In genomic region chr10:50592355-50593293, GRCm38 (mm10) we compare ENCODE assay signal across 8 mouse cellular contexts. TPM values are rescaled to one million over a fixed set of nuclear protein-coding genes. Genes with fewer than 3 reads are reported as not detected.
DNase-seq lines count a peak whose midpoint lies in the region; ATAC-seq and TF ChIP-seq lines count a peak whose summit lies in the region.

TSS of gene Ascc3 (plus strand) at chr10:50592669.

- no peaks in the 10 kb centered on the region for H3K4me1 ChIP-seq in hindbrain, postnatal 0 days (ENCODE audit: insufficient read depth, low read length)

- peak within 1 kb of the TSS; percentile 83 for H3K4me3 ChIP-seq in gastrocnemius, adult 2 months
- peak within 1 kb of the TSS; percentile 95 for H3K4me3 ChIP-seq in hindbrain, postnatal 0 days (ENCODE audit: low read length)
- peak within 1 kb of the TSS; percentile 90 for H3K4me3 ChIP-seq in left cerebral cortex, adult 2 months

- peak; percentile 100 for ATAC-seq in hindbrain, postnatal 0 days
- ATAC-seq in megakaryocyte, adult 5-6 weeks (ENCODE audit: poor library complexity, severe bottlenecking): peak; percentile 92

- H3K27ac ChIP-seq in gastrocnemius, adult 2 months: peak within 1 kb of the TSS; percentile 99
- peak within 1 kb of the TSS; percentile 83 for H3K27ac ChIP-seq in hindbrain, postnatal 0 days
- peak within 1 kb of the TSS; percentile 98 for H3K27ac ChIP-seq in left cerebral cortex, adult 2 months

- TF ChIP-seq CTCF in gastrocnemius, adult 2 months (IDR thresholded peaks at IDR 0.05): no peak
- no peak for TF ChIP-seq CTCF in hindbrain, postnatal 0 days (IDR thresholded peaks at IDR 0.05; ENCODE audit: low read depth)
- no peak for TF ChIP-seq CTCF in left cerebral cortex, adult 2 months (IDR thresholded peaks at IDR 0.05)

- DNase-seq in WW6 (ENCODE audit: low read depth, low spot score): peak; percentile 61
- peak; percentile 74 to 93 for DNase-seq in cerebellum, postnatal 4 days (ENCODE audit: low spot score in 2 of 2)
- DNase-seq in gastrocnemius, adult 2 months: peak; percentile 95
- DNase-seq in hindbrain, postnatal 0 days (ENCODE audit: low spot score): peak; percentile 95
- DNase-seq in left cerebral cortex, adult 2 months (ENCODE audit: extremely low spot score in 1 of 2, low spot score in 2 of 2): peak; percentile 92 to 93
- peak; percentile 89 to 90 for DNase-seq in right cerebral cortex, adult 2 months (ENCODE audit: low spot score in 2 of 2)
- peak; percentile 91 for DNase-seq in urinary bladder, postnatal 14 days (ENCODE audit: low spot score)

- H3K36me3 ChIP-seq in hindbrain, postnatal 0 days (ENCODE audit: insufficient read depth, low read length): no peaks in the 10 kb centered on the region

- H3K4me2 ChIP-seq in hindbrain, postnatal 0 days (ENCODE audit: low read depth, low read length): peak within 1 kb of the TSS; percentile 63

- no peaks in the 10 kb centered on the region for H3K9me3 ChIP-seq in hindbrain, postnatal 0 days (ENCODE audit: low read length)

- H3K27me3 ChIP-seq in hindbrain, postnatal 0 days (ENCODE audit: insufficient read depth, low read length): no peaks in the 10 kb centered on the region

- H3K9ac ChIP-seq in hindbrain, postnatal 0 days (replicated peaks; ENCODE audit: low read length): peak within 1 kb of the TSS; percentile 84

- 1% methylated on average over 77 of the region's 79 CpGs for WGBS in hindbrain, postnatal 0 days

- intact Hi-C loops in gastrocnemius, adult 2 months (cut with DNase I): loop anchor here (5.0 kb wide), 1 partner anchor 305 kb away; no protein-coding TSS in a partner anchor
- intact Hi-C loops in left cerebral cortex, adult 2 months (cut with DNase I): loop anchor here (5.0 kb wide), 1 partner anchor 305 kb away; no protein-coding TSS in a partner anchor

RNA-seq across cellular contexts. Expression of gene Ascc3, which starts in this region (rescaled TPM):
- 10 to 100 TPM; 16.0 to 16.9 TPM for total RNA-seq in gastrocnemius, adult 2 months (2021)
- 17.5 and 20.6 TPM in 2 replicates for total RNA-seq in hindbrain, postnatal 0 days (2014; rRNA removed)
- 13.1 and 14.3 TPM in 2 replicates for polyA plus RNA-seq in hindbrain, postnatal 0 days (2015; fragmentation: Nextera tagmentation; extraction: Ambion mirVana)
- total RNA-seq in left cerebral cortex, adult 2 months (2021): 10 to 100 TPM; 29.9 to 30.5 TPM
- total RNA-seq in megakaryocyte, adult 5-6 weeks (2015): 40.2 and 46.3 TPM in 2 replicates
- 32.0 and 44.3 TPM in 2 replicates for total RNA-seq in megakaryocyte, adult 5-6 weeks (2017)

Comparison
In these comparisons a context has a peak if more than half of its experiments do, and no peak if none do; other contexts are left out.
1. Peak in every context shown above with its lines: DNase-seq, ATAC-seq, H3K4me3 ChIP-seq and H3K27ac ChIP-seq.